Mouse (Mus musculus): ENCODE measurements around the gene Clba1.

Clba1 gene

DNA sequence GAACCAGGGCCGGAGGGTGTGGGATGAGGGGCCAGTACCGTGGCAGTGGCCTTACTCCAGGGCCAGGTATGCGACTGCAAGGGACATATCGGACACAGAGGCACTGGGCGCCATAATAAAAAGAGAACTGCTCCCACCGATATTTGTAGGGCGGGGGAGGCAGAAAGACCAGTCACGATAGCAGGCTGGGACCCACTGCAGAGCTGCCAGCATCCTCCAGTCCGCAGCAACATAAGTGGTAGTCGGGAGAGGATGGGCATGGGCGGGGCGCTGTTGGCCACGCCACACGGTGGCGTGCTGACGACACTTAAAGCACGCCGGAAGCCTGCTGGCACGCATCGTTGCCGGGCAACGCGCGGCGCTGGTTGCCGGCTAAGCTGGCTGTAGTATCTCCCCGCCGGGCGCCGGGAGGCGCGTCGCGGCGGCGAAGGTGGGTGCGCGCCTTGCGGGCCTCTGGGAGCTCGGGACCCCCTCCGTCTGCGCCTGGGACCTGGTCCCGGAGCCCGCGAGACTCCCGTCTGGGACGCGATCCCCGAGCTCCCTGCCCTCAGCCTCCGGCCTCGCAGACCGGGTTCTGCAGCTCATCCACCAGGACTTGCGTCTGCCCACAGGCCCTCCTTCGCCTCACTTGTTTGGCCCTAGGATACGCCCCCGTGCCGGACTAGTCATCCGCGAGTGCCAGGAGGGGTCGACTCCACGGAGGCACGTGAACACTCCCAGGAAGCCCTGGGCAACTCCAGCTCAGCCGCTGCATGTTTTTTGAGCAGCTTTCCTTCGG, at the start of gene Clba1:
Gene Clba1 (plus strand): TSS at position 351 of the 778 bp plus-strand sequence.
- TF ChIP-seq GATA4 (IDR thresholded peaks at IDR 0.05; ENCODE audit: insufficient replicate concordance, low read length): no peak

DNA sequence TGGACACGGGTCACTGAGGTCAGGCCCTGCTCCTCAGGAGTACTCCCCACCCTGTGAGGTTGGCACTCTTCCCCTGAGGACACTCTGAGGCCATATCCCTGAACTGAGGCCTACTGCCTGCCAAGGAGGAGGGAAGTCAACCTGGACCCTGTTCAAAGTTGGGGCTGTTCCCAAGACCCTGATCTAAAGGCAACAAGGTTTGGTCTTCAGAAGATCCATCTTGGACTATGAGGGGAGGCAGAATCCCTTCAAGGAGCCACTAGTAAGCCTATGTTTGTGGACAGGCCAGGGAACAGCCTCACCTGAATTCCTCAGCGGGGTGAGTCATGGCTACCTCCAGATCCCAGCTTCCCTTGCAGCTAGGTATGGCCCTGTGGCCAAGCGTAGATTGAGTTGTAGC, 49.3 kb upstream of the Clba1 start:
- no peak for TF ChIP-seq GATA4 (IDR thresholded peaks at IDR 0.05; ENCODE audit: insufficient replicate concordance, low read length)

DNA sequence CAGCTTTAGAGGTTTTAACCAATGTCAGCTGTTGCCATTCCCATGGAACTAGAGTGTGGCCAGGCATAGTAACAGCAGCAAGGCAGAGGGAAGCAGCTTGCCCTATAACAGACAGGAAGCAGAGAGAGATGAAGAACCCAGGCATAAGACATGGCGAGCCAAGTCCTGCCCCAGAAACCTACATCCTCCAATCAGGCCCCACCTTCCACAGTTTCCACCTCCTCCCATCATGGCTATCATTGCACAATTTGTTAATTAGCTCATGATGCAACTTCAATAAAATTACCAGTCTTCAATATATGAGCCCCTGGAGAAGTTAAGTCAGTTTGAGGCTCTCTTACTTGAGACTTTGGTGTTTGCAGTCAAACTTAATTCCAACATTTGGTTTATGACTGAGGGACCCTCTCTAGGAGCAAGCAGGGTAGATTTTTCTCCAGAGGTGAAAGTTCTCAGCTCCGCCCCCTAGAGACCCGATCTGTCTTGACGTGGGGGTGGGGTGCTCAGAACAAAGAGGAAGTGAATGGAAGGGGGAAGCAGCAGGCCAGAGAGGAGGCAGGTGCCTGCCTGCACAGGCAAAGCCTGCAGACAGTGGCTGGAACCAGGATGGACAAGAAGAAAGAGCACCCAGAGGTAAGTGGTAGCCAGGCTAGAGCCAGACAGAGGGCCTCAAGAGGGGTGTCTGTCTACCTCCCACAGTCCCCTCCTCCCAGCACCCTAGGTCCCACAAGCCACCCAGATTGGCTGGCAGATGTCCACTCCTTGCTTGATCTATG, 48.4 kb upstream of the Clba1 start, which contains the start of gene Pld4:
Gene Pld4 (plus strand): TSS at position 502 of the 773 bp plus-strand sequence.
- TF ChIP-seq GATA4 (IDR thresholded peaks at IDR 0.05; ENCODE audit: insufficient replicate concordance, low read length): no peak

DNA sequence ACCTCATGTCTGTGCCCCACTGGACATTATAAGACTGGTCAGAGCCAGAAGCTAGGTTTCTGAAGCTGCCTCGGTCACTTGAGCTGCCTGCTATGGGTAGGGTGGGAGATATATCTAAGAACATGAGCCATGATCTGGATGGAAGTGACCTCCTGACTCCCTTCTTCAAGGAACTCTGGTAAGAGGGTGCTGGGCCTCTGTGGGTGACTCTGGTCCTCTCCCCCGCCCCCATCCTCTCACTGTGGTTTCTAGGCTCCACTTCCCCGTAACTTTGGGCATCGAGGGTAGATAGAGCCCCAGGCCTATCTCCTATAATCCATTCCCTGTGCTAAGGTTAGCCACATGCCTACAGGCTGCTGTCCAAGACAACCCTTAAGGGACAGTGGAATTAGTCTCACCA, 47.3 kb upstream of the Clba1 start:
- TF ChIP-seq GATA4 (IDR thresholded peaks at IDR 0.05; ENCODE audit: insufficient replicate concordance, low read length): no peak

DNA sequence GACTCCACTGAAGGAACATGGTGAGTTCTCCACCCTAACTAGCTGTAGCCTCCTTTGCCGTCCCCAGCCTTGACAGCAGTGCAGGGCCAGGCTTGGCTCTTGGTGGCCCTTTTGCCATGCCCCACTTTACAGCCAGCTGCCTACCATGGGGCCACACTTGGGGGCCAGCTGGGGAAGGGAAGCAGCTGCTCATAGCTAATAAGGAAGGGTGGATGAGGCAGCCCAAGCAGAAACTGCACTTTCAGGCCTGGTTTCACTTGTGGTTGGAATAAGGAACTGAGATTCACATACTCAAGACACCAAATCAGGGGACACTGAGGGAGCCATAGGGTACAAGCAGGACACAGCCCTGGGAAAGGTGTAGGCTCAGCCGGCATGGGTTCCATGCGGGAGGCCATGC, 46.7 kb upstream of the Clba1 start:
- no peak for TF ChIP-seq GATA4 (IDR thresholded peaks at IDR 0.05; ENCODE audit: insufficient replicate concordance, low read length)

DNA sequence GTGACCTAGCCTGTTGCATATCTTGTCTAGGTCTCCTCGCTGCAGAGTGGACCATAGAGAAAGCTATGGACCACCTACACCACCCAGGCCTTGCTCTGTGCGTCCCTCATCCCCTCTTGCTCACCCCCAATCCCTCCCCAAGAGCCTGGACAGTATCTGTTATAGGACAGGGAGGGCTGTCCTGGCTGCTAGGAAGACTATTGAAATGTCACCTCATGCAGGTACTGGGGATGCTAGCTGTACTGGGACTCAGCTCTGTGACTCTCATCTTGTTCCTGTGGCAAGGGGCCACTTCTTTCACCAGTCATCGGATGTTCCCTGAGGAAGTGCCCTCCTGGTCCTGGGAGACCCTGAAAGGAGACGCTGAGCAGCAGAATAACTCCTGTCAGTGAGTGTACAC, 45.6 kb upstream of the Clba1 start:
- TF ChIP-seq GATA4 (IDR thresholded peaks at IDR 0.05; ENCODE audit: insufficient replicate concordance, low read length): no peak

DNA sequence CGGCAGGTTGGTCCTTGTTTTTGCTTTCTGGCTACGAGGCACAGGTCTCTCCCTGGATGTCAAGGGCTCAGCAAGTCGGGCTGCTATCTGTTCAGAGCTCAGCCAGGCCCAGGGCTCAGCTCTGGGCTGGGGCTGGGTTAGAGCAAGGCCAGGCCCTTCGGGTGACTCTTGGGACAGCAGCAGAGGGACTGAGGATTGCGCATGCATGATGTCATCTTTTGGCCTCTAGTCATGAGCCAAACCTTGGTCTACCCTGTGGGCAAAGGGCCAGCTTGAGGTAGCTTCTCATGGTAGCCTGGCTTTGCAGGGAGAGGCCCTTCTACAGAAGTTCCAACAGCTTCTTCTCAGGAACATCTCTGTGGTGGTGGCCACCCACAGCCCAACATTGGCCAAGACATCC, 44.6 kb upstream of the Clba1 start:
- no peak for TF ChIP-seq GATA4 (IDR thresholded peaks at IDR 0.05; ENCODE audit: insufficient replicate concordance, low read length)

DNA sequence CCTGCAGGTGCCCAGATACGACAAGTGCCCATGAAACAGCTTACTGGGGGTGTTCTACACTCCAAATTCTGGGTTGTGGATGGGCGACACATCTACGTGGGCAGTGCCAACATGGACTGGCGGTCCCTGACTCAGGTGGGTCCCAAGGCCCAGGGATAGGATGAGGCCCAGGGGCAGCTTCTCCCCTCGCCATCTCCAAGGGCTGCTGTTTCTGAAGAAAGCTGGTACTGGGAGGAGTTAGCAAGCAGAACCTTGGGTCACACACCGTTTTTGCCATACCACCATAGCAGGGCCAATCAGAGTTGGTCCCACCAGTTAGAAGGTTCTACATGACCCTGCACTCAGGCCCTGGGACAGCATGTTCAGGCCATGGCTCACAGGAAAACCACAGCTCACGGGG, 43.7 kb upstream of the Clba1 start:
- TF ChIP-seq GATA4 (IDR thresholded peaks at IDR 0.05; ENCODE audit: insufficient replicate concordance, low read length): no peak

DNA sequence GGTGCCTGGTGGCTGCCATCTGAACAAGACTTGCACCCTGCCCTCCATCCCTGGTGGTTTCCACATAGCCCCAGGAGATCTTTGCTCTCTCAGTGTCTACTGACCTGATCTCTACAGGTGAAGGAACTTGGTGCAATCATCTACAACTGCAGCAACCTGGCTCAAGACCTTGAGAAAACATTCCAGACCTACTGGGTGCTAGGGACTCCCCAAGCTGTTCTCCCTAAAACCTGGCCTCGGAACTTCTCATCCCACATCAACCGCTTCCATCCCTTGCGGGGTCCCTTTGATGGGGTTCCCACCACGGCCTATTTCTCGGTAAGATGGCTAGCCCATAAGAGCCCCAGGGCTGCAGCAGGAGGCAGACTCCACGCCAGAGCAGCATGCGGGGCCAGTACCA, 42.2 kb upstream of the Clba1 start:
- TF ChIP-seq GATA4 (IDR thresholded peaks at IDR 0.05; ENCODE audit: insufficient replicate concordance, low read length): no peak

DNA sequence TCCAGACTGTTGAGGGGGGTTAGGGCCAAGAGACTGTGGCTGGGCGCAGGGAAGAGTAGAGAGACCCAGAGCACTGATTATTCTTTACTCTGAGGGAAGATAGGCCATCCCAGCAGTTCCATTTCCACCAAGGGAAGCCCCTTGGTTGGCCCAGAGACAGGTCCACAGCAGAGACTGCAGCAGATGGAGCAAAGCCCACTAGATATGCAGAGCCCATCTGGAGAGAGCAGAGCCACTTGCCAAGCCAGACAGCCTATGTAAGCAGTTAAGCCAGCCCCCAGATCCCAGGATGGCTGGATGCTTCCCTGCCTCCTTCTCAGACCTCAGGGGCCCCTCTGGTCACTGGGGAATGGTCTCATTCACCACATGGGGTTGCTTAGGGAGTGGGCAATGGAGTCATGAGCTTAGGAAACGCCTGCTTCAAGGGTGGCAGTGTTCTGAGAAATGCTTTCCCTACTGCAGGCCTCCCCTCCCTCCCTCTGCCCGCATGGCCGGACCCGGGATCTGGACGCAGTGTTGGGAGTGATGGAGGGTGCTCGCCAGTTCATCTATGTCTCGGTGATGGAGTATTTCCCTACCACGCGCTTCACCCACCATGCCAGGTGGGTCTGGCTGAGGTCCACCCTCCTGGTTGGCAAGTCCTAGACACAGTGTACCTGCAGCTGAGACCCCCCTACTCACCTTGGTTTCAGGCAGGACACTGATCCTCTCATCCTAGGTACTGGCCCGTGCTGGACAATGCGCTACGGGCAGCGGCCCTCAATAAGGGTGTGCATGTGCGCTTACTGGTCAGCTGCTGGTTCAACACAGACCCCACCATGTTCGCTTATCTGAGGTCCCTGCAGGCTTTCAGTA, 41.5 kb upstream of the Clba1 start:
- TF ChIP-seq GATA4 (IDR thresholded peaks at IDR 0.05; ENCODE audit: insufficient replicate concordance, low read length): no peak

DNA sequence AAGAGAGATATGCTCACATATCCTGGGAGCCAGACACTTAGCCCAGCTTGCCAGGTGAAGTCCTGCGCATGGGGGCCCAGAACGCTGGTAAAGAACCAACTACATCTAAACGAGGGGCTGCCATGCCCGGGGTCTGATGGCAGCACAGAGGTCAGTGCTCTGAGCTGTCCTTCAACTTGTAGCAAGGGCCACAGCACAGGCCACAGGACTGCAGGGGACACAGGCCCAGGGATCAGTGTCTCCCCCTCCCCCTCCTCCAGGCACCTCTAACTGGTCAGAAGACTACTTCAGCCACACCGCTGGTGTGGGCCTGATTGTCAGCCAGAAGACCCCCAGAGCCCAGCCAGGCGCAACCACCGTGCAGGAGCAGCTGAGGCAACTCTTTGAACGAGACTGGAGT, 40.6 kb upstream of the Clba1 start:
- no peak for TF ChIP-seq GATA4 (IDR thresholded peaks at IDR 0.05; ENCODE audit: insufficient replicate concordance, low read length)

DNA sequence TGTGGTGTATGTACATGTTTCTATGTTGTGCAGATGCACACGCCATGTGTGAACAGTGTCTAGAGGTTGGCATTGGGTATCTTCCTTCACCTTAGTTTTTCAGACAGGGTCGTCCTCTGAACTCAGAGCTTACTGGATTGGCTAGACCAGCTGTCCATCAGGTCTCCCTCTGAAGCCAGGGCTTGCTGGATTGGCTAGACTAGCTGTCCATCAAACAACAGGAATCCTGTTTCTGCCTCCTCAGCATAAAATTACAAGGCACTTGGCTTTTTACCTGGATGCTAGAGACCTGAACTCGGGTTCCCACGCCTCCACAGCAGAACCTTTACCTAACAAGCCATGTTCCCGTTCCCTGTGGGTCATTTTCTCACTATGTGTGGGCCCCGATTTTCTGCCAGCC, 39.7 kb upstream of the Clba1 start:
- no peak for TF ChIP-seq GATA4 (IDR thresholded peaks at IDR 0.05; ENCODE audit: insufficient replicate concordance, low read length)

DNA sequence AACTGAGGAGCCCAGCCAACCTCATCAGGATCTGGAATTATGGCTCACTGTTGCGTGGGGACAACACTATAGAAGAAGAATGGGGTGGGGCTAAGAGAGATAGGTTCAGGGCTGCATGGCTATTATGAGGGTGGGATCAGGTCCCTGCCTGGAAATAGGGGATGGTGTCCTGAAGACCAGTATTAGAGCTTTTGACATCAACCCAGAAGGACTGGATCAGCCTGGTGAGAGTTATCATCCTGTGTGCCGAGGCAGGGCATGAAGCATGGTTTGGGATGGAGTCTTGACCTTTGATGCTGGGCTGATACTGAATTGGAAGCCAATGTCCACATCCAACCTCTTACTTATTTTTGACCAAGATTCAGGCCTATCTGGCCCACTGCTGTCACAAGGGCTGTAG, 39.0 kb upstream of the Clba1 start:
- TF ChIP-seq GATA4 (IDR thresholded peaks at IDR 0.05; ENCODE audit: insufficient replicate concordance, low read length): no peak

DNA sequence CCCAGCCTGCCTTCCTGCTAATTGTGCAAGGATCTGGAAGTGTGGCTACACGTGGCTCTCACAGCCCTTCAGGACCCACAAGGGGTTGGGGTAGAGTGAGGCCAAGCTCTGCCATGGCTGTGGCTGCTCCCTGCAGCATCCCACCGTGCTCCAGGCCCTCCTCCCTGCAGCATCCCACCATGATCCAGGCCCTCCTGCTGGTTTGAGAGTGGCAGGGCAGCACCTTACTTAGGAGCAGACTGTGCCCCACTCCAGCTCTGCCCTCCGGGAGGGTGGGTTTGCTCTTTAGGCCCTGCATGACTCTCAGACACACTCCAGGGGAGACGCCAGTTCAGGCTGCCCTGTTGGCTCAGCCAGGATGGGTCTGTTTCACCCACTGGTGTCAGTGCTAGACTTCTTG, 38.3 kb upstream of the Clba1 start:
- TF ChIP-seq GATA4 (IDR thresholded peaks at IDR 0.05; ENCODE audit: insufficient replicate concordance, low read length): no peak

DNA sequence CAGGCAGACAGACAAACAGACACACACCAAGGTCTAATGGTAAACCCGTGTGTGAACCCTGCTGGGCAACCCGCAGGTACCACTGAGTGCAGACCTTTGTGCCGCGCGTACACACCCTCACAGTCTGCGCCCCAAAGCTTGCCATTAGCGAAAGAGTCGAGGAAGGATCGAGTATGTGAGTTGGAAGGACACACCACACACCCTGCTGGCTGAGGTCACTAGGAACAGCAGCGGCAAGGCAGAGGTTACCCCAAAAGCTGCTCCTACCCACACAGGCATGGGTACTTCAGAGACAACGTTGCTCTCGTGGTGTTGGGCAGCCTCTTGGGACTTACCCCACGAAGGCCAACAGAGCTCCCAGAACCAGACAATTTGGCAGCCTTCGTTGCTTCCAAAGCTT, 36.4 kb upstream of the Clba1 start:
- TF ChIP-seq GATA4 (IDR thresholded peaks at IDR 0.05; ENCODE audit: insufficient replicate concordance, low read length): no peak

Measured in liver, adult (tissue).